Mouse (Mus musculus): ENCODE measurements around the gene Slc47a2. TPM values are rescaled to one million over a fixed set of nuclear protein-coding genes. Genes with fewer than 3 reads are reported as not detected.

The Slc47a2 gene
- polyA plus RNA-seq, 1 experiment from 2014 or later: 0.17 TPM

DNA sequence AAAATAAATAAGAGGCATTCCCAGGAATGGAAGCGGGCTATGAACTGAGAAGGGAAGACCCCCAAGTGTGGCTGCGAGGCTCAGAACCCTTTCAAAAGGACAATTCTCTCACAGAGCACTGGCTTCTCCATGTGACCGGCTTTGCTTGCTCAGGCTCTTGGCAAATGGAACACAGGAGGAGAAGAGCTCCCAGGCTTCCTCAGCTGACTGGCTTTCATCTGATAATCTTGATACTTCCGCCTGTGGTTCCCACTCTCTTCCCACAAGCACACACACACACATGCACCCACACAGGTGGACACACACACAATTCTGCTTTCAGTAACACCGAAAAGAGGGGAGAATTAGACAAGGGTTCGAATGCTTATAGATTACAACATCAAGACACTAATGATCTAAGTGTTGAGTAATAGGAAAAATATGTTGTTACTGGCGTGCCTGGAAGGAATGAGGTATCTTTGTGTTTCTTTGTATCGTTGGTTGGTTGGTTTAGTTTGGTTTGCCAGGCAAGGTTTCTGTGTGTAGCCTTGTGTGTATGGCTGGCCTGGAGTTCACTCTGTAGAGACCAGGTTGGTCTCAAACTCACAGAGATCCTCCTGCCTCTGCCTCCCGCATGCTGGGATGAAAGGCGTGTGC, 59.1 kb downstream of the Slc47a2 start:
- no peaks in the 10 kb centered on the region for H3K36me3 ChIP-seq (ENCODE audit: insufficient read depth, low read length)
- ATAC-seq (replicated peaks; ENCODE audit: low FRiP score, low read depth) (no peak), DNase-seq (ENCODE audit: low spot score) (no peak)
- H3K9ac ChIP-seq (ENCODE audit: low read depth, low read length): no peak overlapping the region
- H3K4me3 ChIP-seq (replicated peaks; ENCODE audit: low read depth, low read length): no peak overlapping the region
- H3K27me3 ChIP-seq (ENCODE audit: insufficient read depth, low read length): no peaks in the 10 kb centered on the region
- no peak overlapping the region for H3K4me2 ChIP-seq (ENCODE audit: low read length)
- 82% methylated on average over 10 of the region's 10 CpGs for WGBS
- H3K9me3 ChIP-seq (replicated peaks; ENCODE audit: low read length): no peaks in the 10 kb centered on the region
- TF ChIP-seq CTCF (IDR thresholded peaks at IDR 0.05; ENCODE audit: low read depth): no peak
- H3K27ac ChIP-seq: no peak overlapping the region
- no peaks in the 10 kb centered on the region for H3K4me1 ChIP-seq (replicated peaks; ENCODE audit: insufficient read depth, low read length)

DNA sequence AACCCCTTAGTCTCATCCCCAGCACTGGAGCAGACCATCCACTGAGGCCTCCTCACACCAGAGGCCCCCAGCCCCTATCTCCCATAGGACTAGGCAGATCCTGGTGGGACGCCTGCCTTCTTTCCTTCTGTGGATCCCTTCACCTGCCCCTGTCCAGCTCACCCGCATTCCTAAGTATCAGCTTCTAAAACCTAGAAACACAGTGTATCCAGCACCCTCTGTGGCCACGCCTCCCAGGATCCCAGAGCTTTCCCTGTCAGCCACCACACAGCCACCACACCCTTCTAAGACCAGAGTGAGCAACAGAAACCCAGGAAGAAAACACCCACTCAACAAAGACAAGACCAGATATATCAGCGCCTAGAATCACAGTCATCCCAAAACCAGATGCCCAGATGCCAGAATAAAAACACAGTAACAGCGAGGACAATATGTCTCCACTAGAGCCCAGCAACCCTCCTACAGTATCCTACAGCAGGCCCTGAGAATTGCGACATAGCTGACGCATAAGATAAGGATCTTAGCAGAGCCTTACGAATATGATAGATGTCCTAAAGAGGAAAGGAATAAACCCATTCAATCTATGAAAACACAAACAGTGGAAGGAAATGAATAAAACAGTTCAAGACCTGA, 64.1 kb downstream of the Slc47a2 start:
- no peak overlapping the region for H3K4me3 ChIP-seq (replicated peaks; ENCODE audit: low read depth, low read length)
- no peaks in the 10 kb centered on the region for H3K9me3 ChIP-seq (replicated peaks; ENCODE audit: low read length)
- no peaks in the 10 kb centered on the region for H3K4me1 ChIP-seq (replicated peaks; ENCODE audit: insufficient read depth, low read length)
- DNase-seq (ENCODE audit: low spot score) (no peak), ATAC-seq (replicated peaks; ENCODE audit: low FRiP score, low read depth) (no peak)
- no peaks in the 10 kb centered on the region for H3K36me3 ChIP-seq (ENCODE audit: insufficient read depth, low read length)
- WGBS: 73% methylated on average over 8 of the region's 8 CpGs
- H3K9ac ChIP-seq (ENCODE audit: low read depth, low read length): no peak overlapping the region
- no peak overlapping the region for H3K4me2 ChIP-seq (ENCODE audit: low read length)
- TF ChIP-seq CTCF (IDR thresholded peaks at IDR 0.05; ENCODE audit: low read depth): no peak
- no peak overlapping the region for H3K27ac ChIP-seq
- H3K27me3 ChIP-seq (ENCODE audit: insufficient read depth, low read length): no peaks in the 10 kb centered on the region

DNA sequence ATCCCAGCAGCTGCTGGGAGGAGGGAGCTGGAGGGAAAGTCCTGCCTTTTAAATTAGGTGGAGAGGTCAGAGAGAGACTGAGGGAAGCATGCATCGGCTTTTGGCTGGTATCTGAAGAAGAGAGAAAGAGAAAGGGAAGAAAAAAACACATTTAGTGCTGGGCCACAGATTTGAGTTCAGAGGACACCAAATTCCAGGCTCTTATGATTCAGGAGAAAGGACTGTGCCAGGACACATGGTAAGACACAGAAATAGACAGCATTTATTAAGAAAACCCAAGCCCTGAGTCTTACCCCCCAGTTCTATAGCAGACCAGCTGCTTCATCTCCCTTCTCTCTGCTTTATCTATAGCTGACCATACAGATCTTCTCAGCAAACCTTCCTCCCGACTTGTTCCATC, 64.7 kb downstream of the Slc47a2 start:
- no peak overlapping the region for H3K4me2 ChIP-seq (ENCODE audit: low read length)
- no peak overlapping the region for H3K9ac ChIP-seq (ENCODE audit: low read depth, low read length)
- ATAC-seq (replicated peaks; ENCODE audit: low FRiP score, low read depth) (no peak), DNase-seq (ENCODE audit: low spot score) (no peak)
- 71% methylated on average over 2 of the region's 2 CpGs for WGBS
- H3K4me1 ChIP-seq (replicated peaks; ENCODE audit: insufficient read depth, low read length): no peaks in the 10 kb centered on the region
- no peak for TF ChIP-seq CTCF (IDR thresholded peaks at IDR 0.05; ENCODE audit: low read depth)
- no peaks in the 10 kb centered on the region for H3K27me3 ChIP-seq (ENCODE audit: insufficient read depth, low read length)
- H3K27ac ChIP-seq: no peak overlapping the region
- H3K36me3 ChIP-seq (ENCODE audit: insufficient read depth, low read length): no peaks in the 10 kb centered on the region
- H3K9me3 ChIP-seq (replicated peaks; ENCODE audit: low read length): no peaks in the 10 kb centered on the region
- no peak overlapping the region for H3K4me3 ChIP-seq (replicated peaks; ENCODE audit: low read depth, low read length)

- ATAC-seq (replicated peaks; ENCODE audit: low FRiP score, low read depth): no peak
- 68% methylated on average over 3 of the region's 3 CpGs for WGBS
- H3K36me3 ChIP-seq (ENCODE audit: insufficient read depth, low read length): no peaks in the 10 kb centered on the region
- DNase-seq (ENCODE audit: low spot score): no peak
- H3K4me3 ChIP-seq (replicated peaks; ENCODE audit: low read depth, low read length): no peak overlapping the region
- no peak overlapping the region for H3K4me2 ChIP-seq (ENCODE audit: low read length)
- no peak overlapping the region for H3K27ac ChIP-seq
- no peaks in the 10 kb centered on the region for H3K4me1 ChIP-seq (replicated peaks; ENCODE audit: insufficient read depth, low read length)
- TF ChIP-seq CTCF (IDR thresholded peaks at IDR 0.05; ENCODE audit: low read depth): no peak
- no peaks in the 10 kb centered on the region for H3K27me3 ChIP-seq (ENCODE audit: insufficient read depth, low read length)
- no peaks in the 10 kb centered on the region for H3K9me3 ChIP-seq (replicated peaks; ENCODE audit: low read length)
- no peak overlapping the region for H3K9ac ChIP-seq (ENCODE audit: low read depth, low read length)
These were observed 66.2 kb downstream of the Slc47a2 start for GRCm38 (mm10) chr11:61276482-61276881.

GRCm38 (mm10) chr11:61275106-61275505, 67.6 kb downstream of the Slc47a2 start:
- no peaks in the 10 kb centered on the region for H3K27me3 ChIP-seq (ENCODE audit: insufficient read depth, low read length)
- 76% methylated on average over 8 of the region's 8 CpGs for WGBS
- H3K9me3 ChIP-seq (replicated peaks; ENCODE audit: low read length): no peaks in the 10 kb centered on the region
- no peak for TF ChIP-seq CTCF (IDR thresholded peaks at IDR 0.05; ENCODE audit: low read depth)
- no peak for ATAC-seq (replicated peaks; ENCODE audit: low FRiP score, low read depth)
- no peaks in the 10 kb centered on the region for H3K36me3 ChIP-seq (ENCODE audit: insufficient read depth, low read length)
- no peak for DNase-seq (ENCODE audit: low spot score)
- H3K4me2 ChIP-seq (ENCODE audit: low read length): no peak overlapping the region
- H3K9ac ChIP-seq (ENCODE audit: low read depth, low read length): no peak overlapping the region
- H3K27ac ChIP-seq: no peak overlapping the region
- H3K4me3 ChIP-seq (replicated peaks; ENCODE audit: low read depth, low read length): no peak overlapping the region
- H3K4me1 ChIP-seq (replicated peaks; ENCODE audit: insufficient read depth, low read length): no peaks in the 10 kb centered on the region

- H3K27me3 ChIP-seq (ENCODE audit: insufficient read depth, low read length): no peaks in the 10 kb centered on the region
- ATAC-seq (replicated peaks; ENCODE audit: low FRiP score, low read depth): no peak
- no peak overlapping the region for H3K4me3 ChIP-seq (replicated peaks; ENCODE audit: low read depth, low read length)
- 81% methylated on average over 1 of the region's 1 CpGs for WGBS
- no peak for DNase-seq (ENCODE audit: low spot score)
- no peaks in the 10 kb centered on the region for H3K4me1 ChIP-seq (replicated peaks; ENCODE audit: insufficient read depth, low read length)
- no peaks in the 10 kb centered on the region for H3K9me3 ChIP-seq (replicated peaks; ENCODE audit: low read length)
- no peak overlapping the region for H3K4me2 ChIP-seq (ENCODE audit: low read length)
- TF ChIP-seq CTCF (IDR thresholded peaks at IDR 0.05; ENCODE audit: low read depth): no peak
- H3K36me3 ChIP-seq (ENCODE audit: insufficient read depth, low read length): no peaks in the 10 kb centered on the region
- no peak overlapping the region for H3K27ac ChIP-seq
- H3K9ac ChIP-seq (ENCODE audit: low read depth, low read length): no peak overlapping the region
These were observed 68.2 kb downstream of the Slc47a2 start for GRCm38 (mm10) chr11:61274421-61274820.
